Mouse (Mus musculus): ENCODE data around the gene Olfr283.

DNA sequence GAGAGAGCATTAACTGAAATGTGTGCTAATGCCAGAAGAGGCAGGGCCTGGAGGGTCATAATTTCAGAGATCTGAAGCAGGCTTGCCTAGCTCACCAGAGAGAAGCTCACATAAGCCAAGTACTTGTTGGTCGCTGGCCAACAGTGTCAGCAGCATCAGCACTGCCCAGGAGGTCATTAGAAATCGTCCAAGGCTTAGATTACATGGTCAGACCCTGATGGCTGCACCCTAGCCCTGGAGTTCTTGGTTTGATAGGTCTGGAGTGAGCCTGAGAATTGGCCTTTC lies 11.1 kb upstream of the Olfr283 start:
- TF ChIP-seq CTCF (IDR thresholded peaks at IDR 0.05; ENCODE audit: extremely low read depth, insufficient read depth, insufficient read length, insufficient replicate concordance) = no peak
- TF ChIP-seq POLR2A (IDR thresholded peaks at IDR 0.05; ENCODE audit: low read depth, low read length) = no peak
